In genomic region chrX:50842046-50842445, GRCm38 (mm10) we compare ENCODE assay signal across 7 mouse cellular contexts. TPM values are rescaled to one million over a fixed set of nuclear protein-coding genes. Genes with fewer than 3 reads are reported as not detected.
DNase-seq lines count a peak whose midpoint lies in the region; ATAC-seq and TF ChIP-seq lines count a peak whose summit lies in the region.

No protein-coding gene starts in this region.

- no peak for ATAC-seq in forebrain, embryonic 14.5 days
- peak; percentile 42; the same call in 1 of the 2 replicates for ATAC-seq in liver, postnatal 0 days
- no peak for ATAC-seq in monocyte, adult 5-6 weeks (replicated peaks; ENCODE audit: insufficient number of reproducible peaks, low FRiP score, low TSS enrichment, poor library complexity, severe bottlenecking)

- H3K4me2 ChIP-seq in forebrain, embryonic 14.5 days (ENCODE audit: low read length) = peak overlapping the region; percentile 76; the same call in 1 of the 2 replicates
- peak overlapping the region; percentile 81 for H3K4me2 ChIP-seq in liver, postnatal 0 days (ENCODE audit: low read depth, low read length)

- DNase-seq in urinary bladder, postnatal 14 days (ENCODE audit: low spot score) = peak; percentile 3
- no peak for DNase-seq in urinary bladder, postnatal 36 days (ENCODE audit: low spot score in 2 of 2)
- DNase-seq in forebrain, embryonic 14.5 days (ENCODE audit: low spot score) = no peak
- peak; percentile 13 for DNase-seq in liver, postnatal 0 days
- DNase-seq in thymus, postnatal 36 days = peak; percentile 43 to 54
- no peak for DNase-seq in layer of hippocampus, adult 9-10 months (ENCODE audit: low spot score)

- no peak overlapping the region for H3K27ac ChIP-seq in forebrain, embryonic 14.5 days (ENCODE audit: low read depth, low read length)
- H3K27ac ChIP-seq in liver, postnatal 0 days (ENCODE audit: low read depth) = no peak overlapping the region

- H3K36me3 ChIP-seq in forebrain, embryonic 14.5 days (ENCODE audit: control insufficient read depth, insufficient read depth, low read length) = no peaks in the 10 kb centered on the region
- H3K36me3 ChIP-seq in liver, postnatal 0 days (replicated peaks; ENCODE audit: insufficient read depth, low read length) = no peaks in the 10 kb centered on the region

- 51% methylated on average over 9 of the region's 9 CpGs for WGBS in forebrain, embryonic 14.5 days
- WGBS in liver, postnatal 0 days (ENCODE audit: insufficient replicate concordance) = 29% methylated on average over 9 of the region's 9 CpGs

- H3K4me3 ChIP-seq in forebrain, embryonic 14.5 days (ENCODE audit: low read depth, low read length) = peak overlapping the region; percentile 39; the same call in 1 of the 2 replicates
- H3K4me3 ChIP-seq in liver, postnatal 0 days (ENCODE audit: low read depth, low read length) = peak overlapping the region; percentile 60

- no peak for TF ChIP-seq CTCF in liver, postnatal 0 days (IDR thresholded peaks at IDR 0.05; ENCODE audit: low read depth)

- no peak overlapping the region for H3K9ac ChIP-seq in forebrain, embryonic 14.5 days (ENCODE audit: low read length)
- peak overlapping the region; percentile 21 for H3K9ac ChIP-seq in liver, postnatal 0 days (replicated peaks)

- H3K27me3 ChIP-seq in forebrain, embryonic 14.5 days (replicated peaks; ENCODE audit: control insufficient read depth, insufficient read depth, low read length) = no peaks in the 10 kb centered on the region
- no peaks in the 10 kb centered on the region for H3K27me3 ChIP-seq in liver, postnatal 0 days (ENCODE audit: insufficient read depth, low read length)

- H3K4me1 ChIP-seq in forebrain, embryonic 14.5 days (ENCODE audit: control insufficient read depth, insufficient read depth, low read length) = no peaks in the 10 kb centered on the region
- H3K4me1 ChIP-seq in liver, postnatal 0 days (ENCODE audit: insufficient read depth) = no peaks in the 10 kb centered on the region

- H3K9me3 ChIP-seq in forebrain, embryonic 14.5 days (replicated peaks; ENCODE audit: control insufficient read depth, low read length) = no peaks in the 10 kb centered on the region
- H3K9me3 ChIP-seq in liver, postnatal 0 days (ENCODE audit: low read length) = no peaks in the 10 kb centered on the region

- no peak for TF ChIP-seq EP300 in liver, postnatal 0 days (IDR thresholded peaks at IDR 0.05; ENCODE audit: low read depth)

RNA-seq across cellular contexts. Expression of gene Stk26, which starts 1.2 kb away (rescaled TPM):
- 0.89 and 1.1 TPM in 2 replicates for polyA plus RNA-seq in forebrain, embryonic 14.5 days (2014; fragmentation: Nextera tagmentation; extraction: Ambion mirVana)
- polyA plus RNA-seq in liver, postnatal 0 days (2015; fragmentation: Nextera tagmentation; extraction: Ambion mirVana) = 2.5 and 3.9 TPM in 2 replicates
- total RNA-seq in monocyte, adult 5-6 weeks (2017) = 41.8 to 63.4 TPM (median 54.3 TPM) in 3 replicates

Comparison
In these comparisons a context has a peak if more than half of its experiments do, and no peak if none do; other contexts are left out.
1. DNase-seq: peak in urinary bladder, postnatal 14 days (single experiment), liver, postnatal 0 days (single experiment) and thymus, postnatal 36 days (2 of 2); none in urinary bladder, postnatal 36 days (0 of 2), forebrain, embryonic 14.5 days (single experiment) and layer of hippocampus, adult 9-10 months (single experiment).